11 mouse cellular contexts compared by ENCODE assay signal in the genomic region with DNA sequence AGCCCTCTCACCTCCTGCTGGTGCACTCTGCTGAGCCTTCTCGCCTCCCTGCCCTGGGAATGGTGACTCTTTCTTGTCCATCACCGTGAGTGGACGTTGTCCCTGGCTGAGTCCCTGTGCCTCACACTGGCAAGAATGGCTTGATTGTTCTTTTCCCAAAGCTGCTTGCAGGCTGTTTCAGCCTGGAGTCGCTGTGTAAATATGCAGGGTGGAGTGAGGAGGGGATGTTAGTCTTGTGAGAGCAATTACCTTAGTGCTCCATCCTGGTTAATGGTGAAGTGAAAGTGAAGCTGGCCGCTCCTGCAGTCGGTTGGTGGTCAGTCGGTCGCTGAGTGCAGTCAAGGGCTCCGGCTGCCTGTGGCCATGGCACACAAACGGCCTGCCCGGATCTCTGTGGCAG. TPM values are rescaled to one million over a fixed set of nuclear protein-coding genes. Genes with fewer than 3 reads are reported as not detected.
A peak's percentile ranks its signal among the peaks of the same experiment; 100 is the strongest.
DNase-seq lines count a peak whose midpoint lies in the region; ATAC-seq and TF ChIP-seq lines count a peak whose summit lies in the region.
"Had no signal": no experiment of that assay in that cellular context is flagged by ENCODE, and none has a peak within 500 bp of the region (broad histone marks: within the 10 kb centered on the region; RNA-seq: fewer than 3 reads in every experiment).

No protein-coding gene starts in this region.

- 36% methylated on average over 11 of the region's 11 CpGs for WGBS in kidney, embryonic 15.5 days
- 51% methylated on average over 11 of the region's 11 CpGs for WGBS in hindbrain, postnatal 0 days

- ATAC-seq in kidney, embryonic 15.5 days (replicated peaks; ENCODE audit: low FRiP score) = 0 out of 2 replicates have a peak, but pooled peaks have one; percentile 3
- ATAC-seq in hindbrain, postnatal 0 days = no peak

- peak overlapping the region; percentile 86 for H3K27ac ChIP-seq in kidney, embryonic 15.5 days
- H3K27ac ChIP-seq in hindbrain, postnatal 0 days = peak overlapping the region; percentile 32; the same call in 1 of the 2 replicates
- H3K27ac ChIP-seq: embryonic facial prominence, embryonic 12.5 days had no signal

- peaks cover 85% of the 10 kb centered on the region for H3K4me1 ChIP-seq in kidney, embryonic 15.5 days
- H3K4me1 ChIP-seq in hindbrain, postnatal 0 days (ENCODE audit: insufficient read depth, low read length) = no peaks in the 10 kb centered on the region

- DNase-seq in kidney, postnatal 10 days = no peak
- DNase-seq in embryo, embryonic 11 days = peak; percentile 39
- DNase-seq in hindbrain, postnatal 0 days (ENCODE audit: low spot score) = no peak
- peak; percentile 24 for DNase-seq in mesoderm, embryonic 11.5 days (ENCODE audit: low read depth, low spot score)
- DNase-seq in right cerebral cortex, postnatal 36 days (ENCODE audit: low spot score in 2 of 2) = no peak
- no peak for DNase-seq in gastrocnemius, postnatal 25 days
- DNase-seq in cerebellum, adult 9-11 months = no peak
- DNase-seq: adrenal gland, postnatal 14 days had no signal

- H3K27me3 ChIP-seq in kidney, embryonic 15.5 days = no peaks in the 10 kb centered on the region
- H3K27me3 ChIP-seq in hindbrain, postnatal 0 days (ENCODE audit: insufficient read depth, low read length) = no peaks in the 10 kb centered on the region
- H3K27me3 ChIP-seq: embryonic facial prominence, embryonic 12.5 days; heart, embryonic 13.5 days had no signal

- no peaks in the 10 kb centered on the region for H3K9me3 ChIP-seq in kidney, embryonic 15.5 days (replicated peaks)
- H3K9me3 ChIP-seq in hindbrain, postnatal 0 days (ENCODE audit: low read length) = no peaks in the 10 kb centered on the region
- H3K9me3 ChIP-seq: embryonic facial prominence, embryonic 12.5 days; heart, embryonic 13.5 days had no signal

- H3K4me3 ChIP-seq in kidney, embryonic 15.5 days (replicated peaks) = no peak overlapping the region
- H3K4me3 ChIP-seq in hindbrain, postnatal 0 days (ENCODE audit: low read length) = no peak overlapping the region
- H3K4me3 ChIP-seq: embryonic facial prominence, embryonic 12.5 days; heart, embryonic 13.5 days had no signal

- no peak for TF ChIP-seq CTCF in hindbrain, postnatal 0 days (IDR thresholded peaks at IDR 0.05; ENCODE audit: low read depth)

- no peak overlapping the region for H3K9ac ChIP-seq in kidney, embryonic 15.5 days
- no peak overlapping the region for H3K9ac ChIP-seq in hindbrain, postnatal 0 days (replicated peaks; ENCODE audit: low read length)
- H3K9ac ChIP-seq: embryonic facial prominence, embryonic 12.5 days; heart, embryonic 13.5 days had no signal

- no peak overlapping the region; the same call in 1 of the 2 replicates for H3K4me2 ChIP-seq in kidney, embryonic 15.5 days
- no peak overlapping the region for H3K4me2 ChIP-seq in hindbrain, postnatal 0 days (ENCODE audit: low read depth, low read length)
- H3K4me2 ChIP-seq: embryonic facial prominence, embryonic 12.5 days; heart, embryonic 13.5 days had no signal

- H3K36me3 ChIP-seq in kidney, embryonic 15.5 days = no peaks in the 10 kb centered on the region
- H3K36me3 ChIP-seq in hindbrain, postnatal 0 days (ENCODE audit: insufficient read depth, low read length) = no peaks in the 10 kb centered on the region
- H3K36me3 ChIP-seq: embryonic facial prominence, embryonic 12.5 days; heart, embryonic 13.5 days had no signal

RNA-seq across cellular contexts. Expression of a gene that starts 57.8 kb away (rescaled TPM):
- 18.9 and 22.7 TPM in 2 replicates for polyA plus RNA-seq in kidney, embryonic 15.5 days (2015; fragmentation: Nextera tagmentation; extraction: Ambion mirVana)
- total RNA-seq in hindbrain, postnatal 0 days (2014; rRNA removed) = 298 and 316 TPM in 2 replicates
- 94.1 and 94.2 TPM in 2 replicates for polyA plus RNA-seq in hindbrain, postnatal 0 days (2015; fragmentation: Nextera tagmentation; extraction: Ambion mirVana)
- 10 to 100 TPM; 22.9 to 27.4 TPM for total RNA-seq in gastrocnemius, postnatal 25 days (2021)

Comparison
In these comparisons a context has a peak if more than half of its experiments do, and no peak if none do; other contexts are left out.
1. DNase-seq: peak in embryo, embryonic 11 days (single experiment) and mesoderm, embryonic 11.5 days (single experiment); none in kidney, postnatal 10 days (single experiment), hindbrain, postnatal 0 days (single experiment), right cerebral cortex, postnatal 36 days (0 of 2), gastrocnemius, postnatal 25 days (single experiment) and cerebellum, adult 9-11 months (single experiment).
2. RNA of a gene that starts 57.8 kb away (total RNA-seq): 298 to 316 TPM in hindbrain, postnatal 0 days; 22.9 to 27.4 TPM in gastrocnemius, postnatal 25 days; every median in the first group is over 10 times any median in the second.